31 mouse cellular contexts compared by ENCODE assay signal in the genomic region with DNA sequence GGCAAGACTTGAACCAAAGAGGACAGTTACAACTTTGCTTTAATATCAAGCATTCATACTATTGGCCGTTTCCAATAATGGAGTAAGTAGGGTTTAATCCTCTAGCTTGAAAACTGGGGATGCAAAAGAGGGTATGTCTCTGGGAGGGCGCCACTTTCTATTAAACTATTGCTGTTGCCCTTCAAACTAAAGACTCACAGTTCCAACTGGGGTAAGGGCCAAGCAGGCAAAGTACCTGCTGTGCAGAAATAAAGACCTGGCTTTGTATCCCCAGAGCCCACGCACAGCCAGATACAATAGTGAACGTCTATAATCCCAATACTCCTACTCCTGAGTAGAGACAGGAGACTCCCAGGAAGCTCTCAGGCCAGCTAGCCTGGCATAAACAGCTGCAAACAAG. TPM values are rescaled to one million over a fixed set of nuclear protein-coding genes. Genes with fewer than 3 reads are reported as not detected.
"Had no signal": no experiment of that assay in that cellular context is flagged by ENCODE, and none has a peak within 500 bp of the region (broad histone marks: within the 10 kb centered on the region; RNA-seq: fewer than 3 reads in every experiment).

No protein-coding gene starts in this region.

- H3K36me3 ChIP-seq: limb, embryonic 10.5 days; limb, embryonic 12.5 days; limb, embryonic 13.5 days; limb, embryonic 15.5 days; liver, embryonic 12.5 days; liver, embryonic 13.5 days; liver, embryonic 15.5 days; lung, embryonic 15.5 days; midbrain, embryonic 10.5 days; midbrain, embryonic 12.5 days; midbrain, embryonic 13.5 days; midbrain, embryonic 15.5 days; neural tube, embryonic 12.5 days had no signal

- H3K4me1 ChIP-seq: limb, embryonic 15.5 days; liver, embryonic 12.5 days; liver, embryonic 13.5 days; liver, embryonic 15.5 days; lung, embryonic 15.5 days; megakaryocyte, embryonic 14.5 days; midbrain, embryonic 10.5 days; midbrain, embryonic 12.5 days; midbrain, embryonic 13.5 days; midbrain, embryonic 15.5 days; neural tube, embryonic 12.5 days had no signal

- ATAC-seq: liver, embryonic 12.5 days; liver, postnatal 0 days; lung, postnatal 0 days; midbrain, embryonic 13.5 days; midbrain, embryonic 15.5 days; midbrain, embryonic 16.5 days had no signal

- H3K27me3 ChIP-seq: limb, embryonic 12.5 days; limb, embryonic 13.5 days; limb, embryonic 15.5 days; liver, embryonic 12.5 days; liver, embryonic 13.5 days; liver, embryonic 15.5 days; lung, embryonic 15.5 days; megakaryocyte, embryonic 14.5 days; midbrain, embryonic 13.5 days; midbrain, embryonic 15.5 days; neural tube, embryonic 12.5 days had no signal

- H3K4me3 ChIP-seq: limb, embryonic 10.5 days; limb, embryonic 12.5 days; limb, embryonic 13.5 days; limb, embryonic 15.5 days; liver, embryonic 12.5 days; liver, embryonic 13.5 days; liver, embryonic 15.5 days; lung, embryonic 15.5 days; megakaryocyte, embryonic 14.5 days; midbrain, embryonic 10.5 days; midbrain, embryonic 12.5 days; midbrain, embryonic 13.5 days; midbrain, embryonic 15.5 days; myocyte; neural tube, embryonic 12.5 days had no signal

- DNase-seq: left cerebral cortex, postnatal 4 days; liver; liver, embryonic 13.5 days; liver, postnatal 0 days; lung, adult 18-20 months; lung, adult 2 months; lung, embryonic 14.5 days; lung, postnatal 14 days; lung, postnatal 36 days; lung, postnatal 4 days; midbrain, embryonic 14.5 days had no signal

- H3K4me2 ChIP-seq: limb, embryonic 12.5 days; limb, embryonic 13.5 days; limb, embryonic 15.5 days; liver, embryonic 11.5 days; liver, embryonic 12.5 days; liver, embryonic 13.5 days; liver, embryonic 15.5 days; lung, embryonic 14.5 days; lung, embryonic 15.5 days; midbrain, embryonic 12.5 days; midbrain, embryonic 13.5 days; midbrain, embryonic 15.5 days; neural tube, embryonic 12.5 days had no signal

- H3K27ac ChIP-seq: limb, embryonic 10.5 days; limb, embryonic 12.5 days; limb, embryonic 13.5 days; limb, embryonic 15.5 days; liver, embryonic 12.5 days; liver, embryonic 13.5 days; liver, embryonic 14.5 days; liver, embryonic 15.5 days; lung, embryonic 15.5 days; macrophage; midbrain, embryonic 10.5 days; midbrain, embryonic 12.5 days; midbrain, embryonic 13.5 days; midbrain, embryonic 15.5 days; neural tube, embryonic 12.5 days had no signal

- H3K9ac ChIP-seq: limb, embryonic 12.5 days; limb, embryonic 13.5 days; limb, embryonic 15.5 days; liver, embryonic 12.5 days; liver, embryonic 13.5 days; liver, embryonic 14.5 days; liver, embryonic 15.5 days; liver, postnatal 0 days; lung, embryonic 14.5 days; lung, embryonic 15.5 days; midbrain, embryonic 12.5 days; midbrain, embryonic 13.5 days; midbrain, embryonic 15.5 days; neural tube, embryonic 12.5 days had no signal

- H3K9me3 ChIP-seq: limb, embryonic 10.5 days; limb, embryonic 12.5 days; limb, embryonic 13.5 days; limb, embryonic 15.5 days; liver, embryonic 12.5 days; liver, embryonic 13.5 days; liver, embryonic 15.5 days; lung, embryonic 15.5 days; midbrain, embryonic 10.5 days; midbrain, embryonic 12.5 days; midbrain, embryonic 13.5 days; midbrain, embryonic 15.5 days; neural tube, embryonic 12.5 days had no signal

RNA-seq across cellular contexts. Expression of gene Cadm1, which starts 44.8 kb away (rescaled TPM):
- total RNA-seq: megakaryocyte-erythroid progenitor cell, adult 5-6 weeks had no signal
